Mouse (Mus musculus) embryonic fibroblast, embryonic 13.5 days (primary cell): ENCODE measurements around the gene Limk2. TPM values are rescaled to one million over a fixed set of nuclear protein-coding genes. Genes with fewer than 3 reads are reported as not detected.
A peak's percentile ranks its signal among the peaks of the same experiment; 100 is the strongest.

Experiments
- H3K27ac ChIP-seq: 2 replicates; pipeline ENCODE4 v1.5.1; 2012; ENCODE audit warnings: low read length, control low read depth, inconsistent platforms; ENCODE audit not compliant: insufficient read depth
- H3K4me1 ChIP-seq: 2 replicates; pipeline ENCODE4 v1.6.1; 2011; ENCODE audit warnings: low read length; ENCODE audit not compliant: control insufficient read depth, insufficient read depth
- H3K4me3 ChIP-seq: 2 replicates; pipeline ENCODE4 v1.5.1; 2011; ENCODE audit warnings: mild to moderate bottlenecking, control low read depth, low read length; ENCODE audit not compliant: insufficient read depth
- CTCF ChIP-seq: IDR thresholded peaks from 2 replicates; pipeline ENCODE4 v1.5.1; 2011; ENCODE audit warnings: mild to moderate bottlenecking, control low read depth, low read length, moderate library complexity, borderline replicate concordance; ENCODE audit not compliant: insufficient read depth
- POLR2A ChIP-seq: IDR thresholded peaks from 2 replicates; pipeline ENCODE4 v1.6.1; 2011; ENCODE audit warnings: low read depth, mild to moderate bottlenecking, control low read depth, low read length, moderate library complexity
- polyA plus RNA-seq: library from polyadenylated mRNA; stranded (reverse); fragments of >200 nt; gene quantifications from 2 replicates; pipeline ENCODE4 v1.2.4, GENCODE M21; 2011; ENCODE audit warnings: low read depth; ENCODE audit not compliant: missing spikeins, insufficient read length

Gene Limk2
- polyA plus RNA-seq, 1 experiment: 58.3 TPM

GRCm38 (mm10) chr11:3302385-3302784 is 106.6 kb downstream of the Limk2 start:
- H3K4me3 ChIP-seq: no peak overlapping the region
- no peak overlapping the region for H3K27ac ChIP-seq
- H3K4me1 ChIP-seq: peaks cover 11% of the 10 kb centered on the region
- TF ChIP-seq POLR2A (no peak), CTCF (no peak)

- H3K4me1 ChIP-seq: peaks cover 11% of the 10 kb centered on the region
- TF ChIP-seq POLR2A: no peak
- no peak for TF ChIP-seq CTCF
- peak overlapping the region; percentile 39; the same call in 1 of the 2 replicates for H3K27ac ChIP-seq
- no peak overlapping the region for H3K4me3 ChIP-seq
These were observed 107.9 kb downstream of the Limk2 start for GRCm38 (mm10) chr11:3301075-3301474.

- Histone ChIP-seq H3K4me1 (peaks cover 11% of the 10 kb centered on the region), H3K27ac (no peak overlapping the region), H3K4me3 (no peak overlapping the region)
- TF ChIP-seq POLR2A (no peak), CTCF (no peak)
These were observed 110.2 kb downstream of the Limk2 start for GRCm38 (mm10) chr11:3298813-3299185.

DNA sequence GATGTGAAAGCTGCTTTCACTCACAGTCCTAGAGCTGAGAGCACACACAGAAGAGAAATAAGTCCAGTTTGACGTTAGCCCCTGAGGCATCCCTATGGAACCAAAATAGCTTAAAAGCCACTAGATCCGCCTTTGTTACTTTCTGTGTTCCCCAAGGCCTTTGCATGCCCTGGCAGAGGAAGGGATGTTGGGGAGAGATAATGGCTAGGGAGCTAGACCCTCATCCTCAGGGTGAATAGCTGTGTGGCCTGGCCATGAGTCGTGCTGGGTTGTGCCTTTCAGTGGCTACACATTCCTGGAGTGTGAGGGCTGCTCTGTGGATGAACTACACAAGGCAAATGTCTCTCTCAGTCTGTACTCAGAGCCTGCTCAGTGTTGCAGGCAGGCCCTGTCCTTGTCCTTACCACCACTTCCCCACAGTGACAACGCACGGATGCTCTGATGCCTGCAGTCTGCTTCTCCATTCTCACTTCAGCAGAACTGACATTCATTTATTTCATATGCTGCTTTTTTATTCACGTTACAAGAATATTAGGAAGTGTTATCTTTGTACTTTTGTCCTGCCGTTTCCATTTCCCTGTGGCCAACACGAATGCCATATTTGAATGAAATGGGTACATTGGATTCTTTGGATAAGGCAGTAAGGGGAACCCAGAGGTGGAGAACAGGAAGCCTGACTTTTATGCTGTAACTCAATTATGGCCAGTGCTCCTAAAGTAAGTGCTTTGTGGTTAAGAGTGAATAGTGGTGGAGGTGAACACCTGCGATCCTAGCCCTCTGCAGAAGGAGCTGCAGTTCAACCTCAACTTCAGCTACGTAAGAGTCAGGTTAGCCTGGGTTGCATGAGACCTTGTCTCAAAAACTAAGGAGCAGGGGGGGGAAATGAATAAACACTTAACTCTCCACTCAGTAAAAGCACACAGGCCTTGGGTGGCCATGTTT is 110.8 kb downstream of the Limk2 start:
- no peak overlapping the region for H3K27ac ChIP-seq
- TF ChIP-seq POLR2A (no peak), CTCF (no peak)
- no peak overlapping the region for H3K4me3 ChIP-seq
- peaks cover 11% of the 10 kb centered on the region for H3K4me1 ChIP-seq

- TF ChIP-seq POLR2A (no peak), CTCF (no peak)
- Histone ChIP-seq H3K4me1 (peaks cover 10% of the 10 kb centered on the region), H3K4me3 (no peak overlapping the region), H3K27ac (no peak overlapping the region)
These were observed 112.9 kb downstream of the Limk2 start for GRCm38 (mm10) chr11:3296056-3296455.

GRCm38 (mm10) chr11:3294641-3295040 is 114.3 kb downstream of the Limk2 start:
- no peak overlapping the region for H3K27ac ChIP-seq
- no peak overlapping the region for H3K4me3 ChIP-seq
- TF ChIP-seq CTCF (no peak), POLR2A (no peak)
- peaks cover 7% of the 10 kb centered on the region for H3K4me1 ChIP-seq

Other genes with a start within 250 kb of the Limk2 start
- 17.1 TPM in 2 replicates for gene Sfi1, start 215.7 kb downstream of the Limk2 start, polyA plus RNA-seq
- 57.2 and 71.9 TPM in 2 replicates for gene Eif4enif1, start 206.8 kb downstream of the Limk2 start, polyA plus RNA-seq
- 102 and 112 TPM in 2 replicates for gene Drg1, start 142.8 kb downstream of the Limk2 start, polyA plus RNA-seq
- 23.4 and 26.5 TPM in 2 replicates for gene Patz1, start 120.3 kb downstream of the Limk2 start, polyA plus RNA-seq
- 21.1 and 22.8 TPM in 2 replicates for gene Pik3ip1, start 78.8 kb downstream of the Limk2 start, polyA plus RNA-seq
- gene Rnf185, start 43.2 kb upstream of the Limk2 start, polyA plus RNA-seq: 27.3 and 30.9 TPM in 2 replicates
- 0.25 TPM in 1 of 2 replicates, not detected in the other for gene Pla2g3, start 79.1 kb upstream of the Limk2 start, polyA plus RNA-seq
- gene Inpp5j, start 95.6 kb upstream of the Limk2 start, polyA plus RNA-seq: not detected in 2 replicates
- gene Selenom, start 105.5 kb upstream of the Limk2 start, polyA plus RNA-seq: 148 and 152 TPM in 2 replicates
- gene Smtn, start 131.4 kb upstream of the Limk2 start, polyA plus RNA-seq: 78.7 and 79.0 TPM in 2 replicates
- 61.9 and 72.0 TPM in 2 replicates for gene Morc2a, start 240.0 kb upstream of the Limk2 start, polyA plus RNA-seq